Mouse (Mus musculus): ENCODE measurements around the gene Olfr616. TPM values are rescaled to one million over a fixed set of nuclear protein-coding genes. Genes with fewer than 3 reads are reported as not detected.
"Not testable (repeated sequence)": the region's sequence is repeated elsewhere in the genome, so short reads cannot be mapped to it uniquely, and the experiment has no call there.

Gene Olfr616
- total RNA-seq (2021) = not detected

GRCm38 (mm10) chr7:103569043-103569442 is at the start of gene Olfr616:
Gene Olfr616 (minus strand): TSS chr7:103569143.
- intact Hi-C loops (cut with DNase I) = no loop called here
- no peak for DNase-seq

- intact Hi-C loops (cut with DNase I) = no loop called here
- no peak for DNase-seq
These were observed 43.5 kb upstream of the Olfr616 start, which contains the start of gene Olfr620 for GRCm38 (mm10) chr7:103612434-103612833. Gene Olfr620 (minus strand): TSS chr7:103612534.

- intact Hi-C loops (cut with DNase I) = no loop called here
- no peak for DNase-seq
These were observed 38.5 kb upstream of the Olfr616 start for GRCm38 (mm10) chr7:103607425-103607824.

- DNase-seq = no peak
- intact Hi-C loops (cut with DNase I) = no loop called here
These were observed 31.3 kb upstream of the Olfr616 start, which contains the start of gene Olfr619 for GRCm38 (mm10) chr7:103600275-103600674. Gene Olfr619 (plus strand): TSS chr7:103600575.

GRCm38 (mm10) chr7:103589803-103590202 is 20.9 kb upstream of the Olfr616 start, which contains the start of gene Olfr618:
Gene Olfr618 (plus strand): TSS chr7:103590103.
- intact Hi-C loops (cut with DNase I) = no loop called here
- no peak for DNase-seq

GRCm38 (mm10) chr7:103572761-103573160 is 3.8 kb upstream of the Olfr616 start, which contains the start of gene Olfr617:
Gene Olfr617 (plus strand): TSS chr7:103573061.
- DNase-seq = no peak
- intact Hi-C loops (cut with DNase I) = no loop called here

GRCm38 (mm10) chr7:103555779-103556178 is 13.2 kb downstream of the Olfr616 start, which contains the start of gene Olfr615:
Gene Olfr615 (plus strand): TSS chr7:103556079.
- DNase-seq = no peak
- intact Hi-C loops (cut with DNase I) = no loop called here

- no peak for DNase-seq
- intact Hi-C loops (cut with DNase I) = no loop called here
These were observed 21.2 kb downstream of the Olfr616 start, which contains the start of gene Olfr613 for GRCm38 (mm10) chr7:103547774-103548173. Gene Olfr613 (plus strand): TSS chr7:103548074.

- DNase-seq; intact Hi-C loops (cut with DNase I): not testable (repeated sequence)
These were observed 26.3 kb downstream of the Olfr616 start, which contains the start of gene Olfr612 for GRCm38 (mm10) chr7:103542617-103543016. Gene Olfr612 (minus strand): TSS chr7:103542717.

GRCm38 (mm10) chr7:103520746-103521145 is 48.2 kb downstream of the Olfr616 start, which contains the start of gene Olfr611:
Gene Olfr611 (minus strand): TSS chr7:103520846.
- DNase-seq; intact Hi-C loops (cut with DNase I): not testable (repeated sequence)

Small RNAs within 50 kb of the gene (microRNA-seq; reads per million reads assigned to microRNA genes)
- not detected for gene Gm26506

Other genes starting within 250 kb of the Olfr616 start
- not detected for gene Olfr598, start 245.6 kb downstream of the Olfr616 start, total RNA-seq (2021)
- gene Olfr599, start 233.2 kb downstream of the Olfr616 start, total RNA-seq (2021) = not detected
- not detected for gene Olfr600, start 219.5 kb downstream of the Olfr616 start, total RNA-seq (2021)
- gene Olfr601, start 206.5 kb downstream of the Olfr616 start, total RNA-seq (2021) = not detected
- not detected for gene Olfr603, start 183.0 kb downstream of the Olfr616 start, total RNA-seq (2021)
- not detected for gene Usp17lc, start 154.1 kb downstream of the Olfr616 start, total RNA-seq (2021)
- gene Olfr605, start 123.7 kb downstream of the Olfr616 start, total RNA-seq (2021) = not detected
- not detected for gene Olfr606, start 120.1 kb downstream of the Olfr616 start, total RNA-seq (2021)
- gene Olfr607, start 105.0 kb downstream of the Olfr616 start, total RNA-seq (2021) = not detected
- not detected for gene Olfr608, start 99.3 kb downstream of the Olfr616 start, total RNA-seq (2021)
- not detected for gene Olfr609, start 71.1 kb downstream of the Olfr616 start, total RNA-seq (2021)
- not detected for gene Olfr610, start 57.0 kb downstream of the Olfr616 start, total RNA-seq (2021)
- gene Olfr611, start 48.3 kb downstream of the Olfr616 start, total RNA-seq (2021) = not detected
- gene Olfr612, start 26.4 kb downstream of the Olfr616 start, total RNA-seq (2021) = not detected
- not detected for gene Olfr613, start 21.1 kb downstream of the Olfr616 start, total RNA-seq (2021)
- gene Olfr615, start 13.1 kb downstream of the Olfr616 start, total RNA-seq (2021) = not detected
- not detected for gene Olfr617, start 3.9 kb upstream of the Olfr616 start, total RNA-seq (2021)
- not detected for gene Olfr618, start 21.0 kb upstream of the Olfr616 start, total RNA-seq (2021)
- gene Olfr619, start 31.4 kb upstream of the Olfr616 start, total RNA-seq (2021) = not detected
- not detected for gene Olfr620, start 43.4 kb upstream of the Olfr616 start, total RNA-seq (2021)
- gene Olfr622, start 73.6 kb upstream of the Olfr616 start, total RNA-seq (2021) = not detected
- gene Olfr623, start 94.6 kb upstream of the Olfr616 start, total RNA-seq (2021) = not detected
- gene Olfr624, start 102.0 kb upstream of the Olfr616 start, total RNA-seq (2021) = under 1 TPM in 1 of 2 experiments, not detected in 1; 0.08 TPM
- not detected for gene Olfr625-ps1, start 113.6 kb upstream of the Olfr616 start, total RNA-seq (2021)
- gene Olfr243, start 145.5 kb upstream of the Olfr616 start, total RNA-seq (2021) = not detected
- gene Olfr628, start 161.2 kb upstream of the Olfr616 start, total RNA-seq (2021) = not detected
- gene Olfr629, start 175.8 kb upstream of the Olfr616 start, total RNA-seq (2021) = not detected
- not detected for gene Olfr630, start 188.2 kb upstream of the Olfr616 start, total RNA-seq (2021)
- gene Olfr69, start 202.5 kb upstream of the Olfr616 start, total RNA-seq (2021) = not detected
- not detected for gene Olfr68, start 210.6 kb upstream of the Olfr616 start, total RNA-seq (2021)
- gene Olfr67, start 222.7 kb upstream of the Olfr616 start, total RNA-seq (2021) = not detected
- 10 to 100 TPM in 1 of 2 experiments, 1 to 10 TPM in 1; 8.8 to 20.4 TPM for gene Hbb-bt, start 244.9 kb upstream of the Olfr616 start, total RNA-seq (2021)